Comparison of ENCODE assay signal across 8 mouse cellular contexts in the genomic region with DNA sequence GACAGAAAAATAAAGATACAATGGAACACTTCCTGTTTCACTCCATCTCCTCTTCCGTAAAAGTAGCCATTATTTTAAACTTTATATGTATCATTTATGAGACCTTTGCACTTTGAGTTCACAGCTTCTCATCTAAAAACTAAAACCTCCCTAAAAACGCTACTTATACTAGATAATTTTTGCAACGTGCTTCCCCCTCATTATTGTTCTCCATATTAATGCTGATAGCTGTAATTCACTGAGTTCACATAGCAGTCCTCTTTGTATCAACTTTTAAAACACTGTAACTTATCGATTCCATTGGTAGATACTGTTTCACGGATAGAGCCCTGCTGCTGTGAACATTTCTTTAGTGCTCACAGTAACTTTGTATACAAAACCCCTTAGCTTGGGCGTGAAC. TPM values are rescaled to one million over a fixed set of nuclear protein-coding genes. Genes with fewer than 3 reads are reported as not detected.
A peak's percentile ranks its signal among the peaks of the same experiment; 100 is the strongest.
DNase-seq lines count a peak whose midpoint lies in the region; ATAC-seq and TF ChIP-seq lines count a peak whose summit lies in the region.

No protein-coding gene starts in this region.

- TF ChIP-seq CTCF in left cerebral cortex, adult 2 months (IDR thresholded peaks at IDR 0.05): no peak

- H3K36me3 ChIP-seq in embryonic facial prominence, embryonic 14.5 days (ENCODE audit: control insufficient read depth, insufficient read depth, low read length): no peaks in the 10 kb centered on the region
- H3K36me3 ChIP-seq in intestine, embryonic 16.5 days (ENCODE audit: control insufficient read depth, insufficient read depth, low read length): no peaks in the 10 kb centered on the region
- no peaks in the 10 kb centered on the region for H3K36me3 ChIP-seq in neural tube, embryonic 14.5 days (ENCODE audit: control insufficient read depth, insufficient read depth, low read length)

- H3K4me3 ChIP-seq in left cerebral cortex, adult 2 months: peak overlapping the region; percentile 90
- peak overlapping the region; percentile 99 for H3K4me3 ChIP-seq in embryonic facial prominence, embryonic 14.5 days (ENCODE audit: low read depth, low read length)
- H3K4me3 ChIP-seq in intestine, embryonic 16.5 days (ENCODE audit: low read length): peak overlapping the region; percentile 100
- H3K4me3 ChIP-seq in neural tube, embryonic 14.5 days (ENCODE audit: low read depth, low read length): peak overlapping the region; percentile 98

- H3K9me3 ChIP-seq in embryonic facial prominence, embryonic 14.5 days (ENCODE audit: control insufficient read depth, low read length): no peaks in the 10 kb centered on the region
- H3K9me3 ChIP-seq in intestine, embryonic 16.5 days (ENCODE audit: control insufficient read depth, low read length): no peaks in the 10 kb centered on the region
- H3K9me3 ChIP-seq in neural tube, embryonic 14.5 days (ENCODE audit: control insufficient read depth, low read length): no peaks in the 10 kb centered on the region

- H3K4me1 ChIP-seq in embryonic facial prominence, embryonic 14.5 days (ENCODE audit: control insufficient read depth, insufficient read depth, low read length): peaks cover 17% of the 10 kb centered on the region
- peaks cover 12% of the 10 kb centered on the region for H3K4me1 ChIP-seq in intestine, embryonic 16.5 days (ENCODE audit: control insufficient read depth, insufficient read depth, low read length)
- peaks cover 15% of the 10 kb centered on the region for H3K4me1 ChIP-seq in neural tube, embryonic 14.5 days (ENCODE audit: control insufficient read depth, insufficient read depth, low read length)

- no peaks in the 10 kb centered on the region for H3K27me3 ChIP-seq in embryonic facial prominence, embryonic 14.5 days (replicated peaks; ENCODE audit: control insufficient read depth, insufficient read depth, low read length)
- no peaks in the 10 kb centered on the region for H3K27me3 ChIP-seq in intestine, embryonic 16.5 days (replicated peaks; ENCODE audit: control insufficient read depth, insufficient read depth, low read length)
- H3K27me3 ChIP-seq in neural tube, embryonic 14.5 days (ENCODE audit: control insufficient read depth, insufficient read depth, low read length): no peaks in the 10 kb centered on the region

- 8% methylated on average over 6 of the region's 6 CpGs for WGBS in embryonic facial prominence, embryonic 14.5 days
- WGBS in intestine, embryonic 16.5 days: 5% methylated on average over 6 of the region's 6 CpGs
- WGBS in neural tube, embryonic 14.5 days: 12% methylated on average over 6 of the region's 6 CpGs

- peak overlapping the region; percentile 98 for H3K9ac ChIP-seq in embryonic facial prominence, embryonic 14.5 days (ENCODE audit: low read depth, low read length)
- peak overlapping the region; percentile 100 for H3K9ac ChIP-seq in intestine, embryonic 16.5 days (ENCODE audit: low read depth, low read length)
- H3K9ac ChIP-seq in neural tube, embryonic 14.5 days (replicated peaks; ENCODE audit: low read depth, low read length): peak overlapping the region; percentile 96

- intact Hi-C loops in left cerebral cortex, adult 2 months (cut with DNase I): no loop called here
- intact Hi-C loops in left cerebral cortex, postnatal 4 days (cut with DNase I): no loop called here

- peak overlapping the region; percentile 96 for H3K27ac ChIP-seq in left cerebral cortex, adult 2 months
- peak overlapping the region; percentile 100 for H3K27ac ChIP-seq in embryonic facial prominence, embryonic 14.5 days (replicated peaks; ENCODE audit: low read depth, low read length)
- H3K27ac ChIP-seq in intestine, embryonic 16.5 days (ENCODE audit: low read length): peak overlapping the region; percentile 97
- H3K27ac ChIP-seq in neural tube, embryonic 14.5 days (ENCODE audit: low read depth, low read length): peak overlapping the region; percentile 99

- H3K4me2 ChIP-seq in embryonic facial prominence, embryonic 14.5 days (ENCODE audit: low read depth, low read length): peak overlapping the region; percentile 75
- peak overlapping the region; percentile 73 for H3K4me2 ChIP-seq in intestine, embryonic 16.5 days (ENCODE audit: low read depth, low read length)
- H3K4me2 ChIP-seq in neural tube, embryonic 14.5 days (ENCODE audit: low read depth, low read length): peak overlapping the region; percentile 76

- ATAC-seq in embryonic facial prominence, embryonic 14.5 days (ENCODE audit: low read depth): no peak
- no peak for ATAC-seq in intestine, embryonic 16.5 days
- no peak for ATAC-seq in neural tube, embryonic 14.5 days (ENCODE audit: low read depth)

- no peak for DNase-seq in left cerebral cortex, adult 2 months (ENCODE audit: extremely low spot score in 1 of 2, low spot score in 2 of 2)
- no peak for DNase-seq in left cerebral cortex, adult 11 months (ENCODE audit: low spot score)
- DNase-seq in embryonic facial prominence, embryonic 14.5 days (ENCODE audit: low spot score): no peak
- DNase-seq in adrenal gland, postnatal 4 days (ENCODE audit: low spot score in 2 of 2): no peak
- no peak for DNase-seq in right cerebral cortex, postnatal 10 days (ENCODE audit: low spot score in 2 of 2)
- DNase-seq in left cerebral cortex, postnatal 4 days: no peak

RNA-seq across cellular contexts. Expression of gene Sept7, which starts 1.1 kb away (rescaled TPM):
- total RNA-seq in left cerebral cortex, adult 2 months (2021): 100 to 1,000 TPM; 349 to 384 TPM
- polyA plus RNA-seq in embryonic facial prominence, embryonic 14.5 days (2014; fragmentation: Nextera tagmentation; extraction: Ambion mirVana): 297 TPM in 2 replicates
- polyA plus RNA-seq in intestine, embryonic 16.5 days (2015; fragmentation: Nextera tagmentation; extraction: Ambion mirVana): 197 and 208 TPM in 2 replicates
- polyA plus RNA-seq in neural tube, embryonic 14.5 days (2014; fragmentation: Nextera tagmentation; extraction: Ambion mirVana): 263 and 293 TPM in 2 replicates
- 100 to 1,000 TPM; 139 to 156 TPM for total RNA-seq in adrenal gland, postnatal 4 days (2021)
- total RNA-seq in left cerebral cortex, postnatal 4 days (2021): 100 to 1,000 TPM; 219 to 231 TPM
